ENCODE assay signal across 8 mouse cellular contexts in genomic region chr7:43894836-43895235, GRCm38 (mm10). TPM values are rescaled to one million over a fixed set of nuclear protein-coding genes. Genes with fewer than 3 reads are reported as not detected.
DNase-seq lines count a peak whose midpoint lies in the region; ATAC-seq and TF ChIP-seq lines count a peak whose summit lies in the region.

No protein-coding gene starts in this region.

- H3K27me3 ChIP-seq in C2C12 (ENCODE audit: control insufficient read depth, insufficient read depth, insufficient read length) = peaks cover 4% of the 10 kb centered on the region
- no peaks in the 10 kb centered on the region for H3K27me3 ChIP-seq in heart, embryonic 12.5 days (replicated peaks)
- no peaks in the 10 kb centered on the region for H3K27me3 ChIP-seq in kidney, embryonic 16.5 days (ENCODE audit: insufficient read depth, low read length)
- no peaks in the 10 kb centered on the region for H3K27me3 ChIP-seq in limb, embryonic 15.5 days

- no peaks in the 10 kb centered on the region for H3K79me3 ChIP-seq in C2C12 (ENCODE audit: low read depth)

- DNase-seq in brain, embryonic 14.5 days (ENCODE audit: low read depth) = peak; percentile 90
- peak; percentile 79 for DNase-seq in naive thymus-derived CD4-positive, alpha-beta T cell, adult 2 months (ENCODE audit: low read depth)
- DNase-seq in spleen, postnatal 4 days (ENCODE audit: low spot score in 2 of 2) = peak; percentile 52 to 80

- H3K27ac ChIP-seq in heart, embryonic 12.5 days (ENCODE audit: poor library complexity, severe bottlenecking) = no peak overlapping the region
- no peak overlapping the region for H3K27ac ChIP-seq in kidney, embryonic 16.5 days (ENCODE audit: low read length)
- H3K27ac ChIP-seq in limb, embryonic 15.5 days = no peak overlapping the region

- no peaks in the 10 kb centered on the region for H3K36me3 ChIP-seq in C2C12 (ENCODE audit: control insufficient read depth, insufficient read depth)
- no peaks in the 10 kb centered on the region for H3K36me3 ChIP-seq in heart, embryonic 12.5 days
- H3K36me3 ChIP-seq in kidney, embryonic 16.5 days (ENCODE audit: insufficient read depth, low read length) = no peaks in the 10 kb centered on the region
- H3K36me3 ChIP-seq in limb, embryonic 15.5 days = no peaks in the 10 kb centered on the region

- WGBS in heart, embryonic 12.5 days = 0% methylated on average over 1 of the region's 1 CpGs
- 15% methylated on average over 1 of the region's 1 CpGs for WGBS in kidney, embryonic 16.5 days
- WGBS in limb, embryonic 15.5 days = 7% methylated on average over 1 of the region's 1 CpGs

- peak; percentile 57; the same call in 1 of the 2 replicates for ATAC-seq in erythroid progenitor cell, adult 5-6 weeks (replicated peaks; ENCODE audit: low FRiP score, poor library complexity, severe bottlenecking)
- ATAC-seq in heart, embryonic 12.5 days (ENCODE audit: insufficient number of reproducible peaks, low FRiP score) = peak; percentile 84
- peak; percentile 97 for ATAC-seq in kidney, embryonic 16.5 days (ENCODE audit: low FRiP score, low TSS enrichment)
- peak; percentile 84 for ATAC-seq in limb, embryonic 15.5 days (ENCODE audit: insufficient number of reproducible peaks, low FRiP score, low TSS enrichment, low read depth)

- no peaks in the 10 kb centered on the region for H3K79me2 ChIP-seq in C2C12 (ENCODE audit: control insufficient read depth, insufficient read depth)

- H3K4me1 ChIP-seq in heart, embryonic 12.5 days (replicated peaks) = no peaks in the 10 kb centered on the region
- no peaks in the 10 kb centered on the region for H3K4me1 ChIP-seq in kidney, embryonic 16.5 days (ENCODE audit: insufficient read depth, low read length)
- no peaks in the 10 kb centered on the region for H3K4me1 ChIP-seq in limb, embryonic 15.5 days

- peak; percentile 74 for TF ChIP-seq CTCF in C2C12 (IDR thresholded peaks at IDR 0.05; ENCODE audit: control insufficient read depth, insufficient read depth, insufficient read length)
- peak; percentile 97 for TF ChIP-seq CTCF in brain, embryonic 14.5 days (IDR thresholded peaks at IDR 0.05; ENCODE audit: borderline replicate concordance, extremely low read depth, insufficient read depth, insufficient read length)

- no peak overlapping the region for H3ac ChIP-seq in C2C12 (ENCODE audit: control insufficient read depth, insufficient read length, low read depth)

- H3K9me3 ChIP-seq in heart, embryonic 12.5 days (replicated peaks) = no peaks in the 10 kb centered on the region
- no peaks in the 10 kb centered on the region for H3K9me3 ChIP-seq in kidney, embryonic 16.5 days (ENCODE audit: low read length)
- H3K9me3 ChIP-seq in limb, embryonic 15.5 days = no peaks in the 10 kb centered on the region

- H3K4me3 ChIP-seq in C2C12 (ENCODE audit: insufficient read depth, poor library complexity, severe bottlenecking) = no peak overlapping the region
- H3K4me3 ChIP-seq in heart, embryonic 12.5 days = no peak overlapping the region
- H3K4me3 ChIP-seq in kidney, embryonic 16.5 days (ENCODE audit: low read length) = no peak overlapping the region
- H3K4me3 ChIP-seq in limb, embryonic 15.5 days = no peak overlapping the region

- no peak overlapping the region for H3K4me2 ChIP-seq in heart, embryonic 12.5 days
- H3K4me2 ChIP-seq in kidney, embryonic 16.5 days (replicated peaks; ENCODE audit: low read depth, low read length) = no peak overlapping the region
- no peak overlapping the region for H3K4me2 ChIP-seq in limb, embryonic 15.5 days

- no peak for TF ChIP-seq POLR2A in brain, embryonic 14.5 days (IDR thresholded peaks at IDR 0.05; ENCODE audit: borderline replicate concordance, extremely low read depth, insufficient read depth, insufficient read length, poor library complexity, severe bottlenecking)

- H3K9ac ChIP-seq in heart, embryonic 12.5 days = no peak overlapping the region
- H3K9ac ChIP-seq in kidney, embryonic 16.5 days (replicated peaks; ENCODE audit: low read length) = no peak overlapping the region
- H3K9ac ChIP-seq in limb, embryonic 15.5 days = no peak overlapping the region

TF ChIP-seq in C2C12, 6 proteins besides CTCF, POLR2A, EP300 and RAD21:
- TF ChIP-seq USF1 (IDR thresholded peaks at IDR 0.05; ENCODE audit: low read depth) = no peak
- TF ChIP-seq MYOD1 (IDR thresholded peaks at IDR 0.05; ENCODE audit: control insufficient read depth, insufficient read length, low read depth) = no peak
- no peak for TF ChIP-seq CEBPB (IDR thresholded peaks at IDR 0.05; ENCODE audit: low read depth)
- TF ChIP-seq FOSL1 (IDR thresholded peaks at IDR 0.05; ENCODE audit: insufficient read depth, low read length, poor library complexity, severe bottlenecking) = no peak
TF ChIP-seq in C2C12: peak in this region for 0.

RNA-seq across cellular contexts. Expression of gene Klk4, which starts 13.9 kb away (rescaled TPM):
- polyA plus RNA-seq in C2C12 (2012; fragmentation: generic; extraction: Trizol) = not detected
- polyA plus RNA-seq in brain, embryonic 14.5 days (2012; rRNA removed) = 0.39 and 0.93 TPM in 2 replicates
- not detected in 2 replicates for total RNA-seq in erythroid progenitor cell, adult 5-6 weeks (2015; ENCODE audit: low replicate concordance)
- not detected in 2 replicates for total RNA-seq in erythroid progenitor cell, adult 5-6 weeks (2017; ENCODE audit: low replicate concordance)
- polyA plus RNA-seq in heart, embryonic 12.5 days (2016; fragmentation: Nextera tagmentation; extraction: Ambion mirVana) = 0.18 TPM in 1 of 2 replicates, not detected in the other
- polyA plus RNA-seq in kidney, embryonic 16.5 days (2015; fragmentation: Nextera tagmentation; extraction: Ambion mirVana) = not detected in 2 replicates
- 0.14 TPM in 1 of 2 replicates, not detected in the other for polyA plus RNA-seq in limb, embryonic 15.5 days (2015; fragmentation: Nextera tagmentation; extraction: Ambion mirVana)

RNA-seq across cellular contexts. Expression of gene Klk15, which starts 38.7 kb away (rescaled TPM):
- not detected for polyA plus RNA-seq in C2C12 (2012; fragmentation: generic; extraction: Trizol)
- not detected in 2 replicates for polyA plus RNA-seq in brain, embryonic 14.5 days (2012; rRNA removed)
- total RNA-seq in erythroid progenitor cell, adult 5-6 weeks (2015; ENCODE audit: low replicate concordance) = not detected in 2 replicates
- total RNA-seq in erythroid progenitor cell, adult 5-6 weeks (2017; ENCODE audit: low replicate concordance) = not detected in 2 replicates
- polyA plus RNA-seq in heart, embryonic 12.5 days (2016; fragmentation: Nextera tagmentation; extraction: Ambion mirVana) = not detected in 2 replicates
- polyA plus RNA-seq in kidney, embryonic 16.5 days (2015; fragmentation: Nextera tagmentation; extraction: Ambion mirVana) = not detected in 2 replicates
- not detected in 2 replicates for polyA plus RNA-seq in limb, embryonic 15.5 days (2015; fragmentation: Nextera tagmentation; extraction: Ambion mirVana)

RNA-seq across cellular contexts. Expression of gene Klk5, which starts 53.1 kb away (rescaled TPM):
- polyA plus RNA-seq in C2C12 (2012; fragmentation: generic; extraction: Trizol) = not detected
- not detected in 2 replicates for polyA plus RNA-seq in brain, embryonic 14.5 days (2012; rRNA removed)
- total RNA-seq in erythroid progenitor cell, adult 5-6 weeks (2015; ENCODE audit: low replicate concordance) = not detected in 2 replicates
- total RNA-seq in erythroid progenitor cell, adult 5-6 weeks (2017; ENCODE audit: low replicate concordance) = not detected in 2 replicates
- not detected in 2 replicates for polyA plus RNA-seq in heart, embryonic 12.5 days (2016; fragmentation: Nextera tagmentation; extraction: Ambion mirVana)
- not detected in 2 replicates for polyA plus RNA-seq in kidney, embryonic 16.5 days (2015; fragmentation: Nextera tagmentation; extraction: Ambion mirVana)
- 18.1 and 25.3 TPM in 2 replicates for polyA plus RNA-seq in limb, embryonic 15.5 days (2015; fragmentation: Nextera tagmentation; extraction: Ambion mirVana)

RNA-seq across cellular contexts. Expression of gene Klk1b8, which starts 55.6 kb away (rescaled TPM):
- not detected for polyA plus RNA-seq in C2C12 (2012; fragmentation: generic; extraction: Trizol)
- polyA plus RNA-seq in brain, embryonic 14.5 days (2012; rRNA removed) = not detected in 2 replicates
- total RNA-seq in erythroid progenitor cell, adult 5-6 weeks (2015; ENCODE audit: low replicate concordance) = not detected in 2 replicates
- not detected in 2 replicates for total RNA-seq in erythroid progenitor cell, adult 5-6 weeks (2017; ENCODE audit: low replicate concordance)
- polyA plus RNA-seq in heart, embryonic 12.5 days (2016; fragmentation: Nextera tagmentation; extraction: Ambion mirVana) = not detected in 2 replicates
- not detected in 2 replicates for polyA plus RNA-seq in kidney, embryonic 16.5 days (2015; fragmentation: Nextera tagmentation; extraction: Ambion mirVana)
- not detected in 2 replicates for polyA plus RNA-seq in limb, embryonic 15.5 days (2015; fragmentation: Nextera tagmentation; extraction: Ambion mirVana)

Comparison
In these comparisons a context has a peak if more than half of its experiments do, and no peak if none do; other contexts are left out.
1. RNA of gene Klk5, which starts 53.1 kb away (polyA plus RNA-seq): 18.1 to 25.3 TPM in limb, embryonic 15.5 days; not detected in heart, embryonic 12.5 days, not detected in brain, embryonic 14.5 days, not detected in C2C12 (single experiment) and not detected in kidney, embryonic 16.5 days; every median in the first group is over 10 times any median in the second.
2. Peak in every context shown above with its lines, with median percentiles within 50 percentile points of each other: DNase-seq and ATAC-seq.